Mouse (Mus musculus) heart, adult 2 months (tissue): ENCODE data around the gene Slc28a1.

Source experiments
- CTCF ChIP-seq: fragments of 200-600 bp; IDR thresholded peaks from 2 replicates; pipeline ENCODE4 v1.8.1; 2022; ENCODE audit warnings: antibody characterized with exemption, mild to moderate bottlenecking, moderate library complexity
- EP300 ChIP-seq: fragments of 200-500 bp; IDR thresholded peaks from 2 replicates; pipeline ENCODE4 v1.6.1; 2011; ENCODE audit warnings: low read depth, low read length, control low read depth; ENCODE audit not compliant: insufficient read depth
- POLR2A ChIP-seq: fragments of 200-500 bp; IDR thresholded peaks from 2 replicates; pipeline ENCODE4 v1.6.1; 2011; ENCODE audit warnings: mild to moderate bottlenecking, low read depth, low read length, control low read depth; ENCODE audit not compliant: insufficient read depth

DNA sequence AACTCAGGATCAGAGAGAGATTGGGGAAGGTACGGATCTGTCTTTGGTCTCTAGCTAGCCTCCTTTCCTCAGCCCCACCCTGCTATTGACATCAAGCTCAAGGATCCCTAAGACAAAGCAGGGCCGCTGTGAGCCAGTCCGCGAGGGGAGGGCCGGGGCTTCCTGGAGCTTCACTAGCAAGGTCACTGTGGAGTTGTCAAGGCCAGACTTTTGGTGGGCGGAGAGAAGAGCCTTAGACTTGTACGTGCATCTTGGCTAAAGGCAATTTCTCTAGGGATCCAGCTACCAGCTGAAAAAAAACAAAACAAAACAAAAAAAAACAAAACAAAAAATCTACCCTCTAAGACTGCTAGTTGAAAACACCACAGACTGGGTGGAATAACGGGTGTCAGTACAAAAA, 97.2 kb downstream of the Slc28a1 start:
- 0 out of 2 replicates have a peak, but pooled peaks have one; percentile 15 for TF ChIP-seq POLR2A
- no peak for TF ChIP-seq CTCF
- TF ChIP-seq EP300: no peak
